16 mouse cellular contexts compared by ENCODE assay signal in the genomic region with DNA sequence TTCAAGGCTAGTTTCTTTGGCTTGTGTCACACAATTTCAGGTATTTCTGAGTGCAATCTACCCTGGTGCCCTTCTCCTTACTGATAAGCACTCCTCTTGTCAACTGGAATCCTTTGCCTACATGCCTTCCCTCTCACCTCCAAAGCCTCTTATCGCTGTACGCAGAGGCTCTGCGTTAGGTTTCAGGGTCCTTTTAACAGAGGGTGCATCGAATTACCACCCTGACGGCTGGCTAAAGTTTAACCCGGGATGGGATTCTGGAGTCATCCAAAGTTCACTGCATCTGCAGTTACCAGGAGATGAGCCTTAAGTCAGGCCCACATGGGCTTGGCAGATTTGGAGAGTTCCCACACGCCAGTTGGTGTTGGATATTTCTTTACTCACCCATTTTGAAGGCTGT. TPM values are rescaled to one million over a fixed set of nuclear protein-coding genes. Genes with fewer than 3 reads are reported as not detected.
A peak's percentile ranks its signal among the peaks of the same experiment; 100 is the strongest.
DNase-seq lines count a peak whose midpoint lies in the region; ATAC-seq and TF ChIP-seq lines count a peak whose summit lies in the region.
"Had no signal": no experiment of that assay in that cellular context is flagged by ENCODE, and none has a peak within 500 bp of the region (broad histone marks: within the 10 kb centered on the region; RNA-seq: fewer than 3 reads in every experiment).

No protein-coding gene starts in this region.

- H3K9me3 ChIP-seq in lung, postnatal 0 days (ENCODE audit: low read length), result no peaks in the 10 kb centered on the region
- no peaks in the 10 kb centered on the region for H3K9me3 ChIP-seq in stomach, embryonic 15.5 days
- H3K9me3 ChIP-seq: embryonic facial prominence, embryonic 12.5 days; forebrain, embryonic 10.5 days; limb, embryonic 12.5 days; neural tube, embryonic 13.5 days had no signal

- H3K27me3 ChIP-seq in lung, postnatal 0 days (replicated peaks; ENCODE audit: insufficient read depth, low read length), result no peaks in the 10 kb centered on the region
- no peaks in the 10 kb centered on the region for H3K27me3 ChIP-seq in stomach, embryonic 15.5 days (replicated peaks)
- H3K27me3 ChIP-seq: embryonic facial prominence, embryonic 12.5 days; limb, embryonic 12.5 days; neural tube, embryonic 13.5 days had no signal

- no peak overlapping the region for H3K9ac ChIP-seq in lung, postnatal 0 days (replicated peaks; ENCODE audit: low read depth)
- no peak overlapping the region for H3K9ac ChIP-seq in stomach, embryonic 15.5 days
- H3K9ac ChIP-seq: embryonic facial prominence, embryonic 12.5 days; limb, embryonic 12.5 days; neural tube, embryonic 13.5 days had no signal

- no peak for DNase-seq in lung, postnatal 0 days (ENCODE audit: low spot score)
- DNase-seq in lung, postnatal 4 days, result no peak
- DNase-seq in kidney, adult 9 months, result peak; percentile 86
- peak; percentile 38 for DNase-seq in liver
- DNase-seq in thymus, postnatal 25 days, result no peak
- no peak for DNase-seq in layer of hippocampus, adult 2 months (ENCODE audit: low spot score in 2 of 2)
- DNase-seq: cerebellum, adult 9-11 months; heart, adult 11 months; midbrain, embryonic 14.5 days had no signal

- H3K27ac ChIP-seq in lung, postnatal 0 days (ENCODE audit: low read length), result no peak overlapping the region
- H3K27ac ChIP-seq in stomach, embryonic 15.5 days, result 0 out of 2 replicates have a peak overlapping the region, but pooled peaks have one; percentile 26
- H3K27ac ChIP-seq in layer of hippocampus, adult 2 months, result no peak overlapping the region
- H3K27ac ChIP-seq: embryonic facial prominence, embryonic 12.5 days; forebrain, embryonic 10.5 days; limb, embryonic 12.5 days; neural tube, embryonic 13.5 days had no signal

- H3K36me3 ChIP-seq in lung, postnatal 0 days (ENCODE audit: insufficient read depth, low read length), result no peaks in the 10 kb centered on the region
- H3K36me3 ChIP-seq in stomach, embryonic 15.5 days, result no peaks in the 10 kb centered on the region
- H3K36me3 ChIP-seq: embryonic facial prominence, embryonic 12.5 days; forebrain, embryonic 10.5 days; limb, embryonic 12.5 days; neural tube, embryonic 13.5 days had no signal

- TF ChIP-seq EP300 in lung, postnatal 0 days (IDR thresholded peaks at IDR 0.05), result peak; percentile 48; the same call in 1 of the 2 replicates

- no peak overlapping the region for H3K4me3 ChIP-seq in lung, postnatal 0 days (ENCODE audit: low read depth, low read length)
- H3K4me3 ChIP-seq in stomach, embryonic 15.5 days (replicated peaks), result no peak overlapping the region
- H3K4me3 ChIP-seq in layer of hippocampus, adult 2 months, result no peak overlapping the region
- H3K4me3 ChIP-seq: embryonic facial prominence, embryonic 12.5 days; forebrain, embryonic 10.5 days; limb, embryonic 12.5 days; neural tube, embryonic 13.5 days had no signal

- 37% methylated on average over 7 of the region's 7 CpGs for WGBS in lung, postnatal 0 days
- WGBS in stomach, embryonic 15.5 days, result 29% methylated on average over 7 of the region's 7 CpGs

- no peaks in the 10 kb centered on the region for H3K4me1 ChIP-seq in lung, postnatal 0 days (ENCODE audit: insufficient read depth, low read depth, low read length)
- H3K4me1 ChIP-seq in stomach, embryonic 15.5 days, result peaks cover 19% of the 10 kb centered on the region
- H3K4me1 ChIP-seq: forebrain, embryonic 10.5 days; neural tube, embryonic 13.5 days had no signal

- no peak for TF ChIP-seq CTCF in lung, postnatal 0 days (IDR thresholded peaks at IDR 0.05)
- no peak for TF ChIP-seq CTCF in layer of hippocampus, adult 2 months (conservative IDR thresholded peaks at IDR 0.05)

- peak; percentile 36; the same call in 1 of the 2 replicates for ATAC-seq in lung, postnatal 0 days
- no peak; the same call in 1 of the 2 replicates for ATAC-seq in stomach, embryonic 15.5 days (ENCODE audit: insufficient read depth, low FRiP score, low read depth)
- ATAC-seq in erythroid progenitor cell, adult 5-6 weeks (replicated peaks; ENCODE audit: low FRiP score, poor library complexity, severe bottlenecking), result no peak

- H3K4me2 ChIP-seq in lung, postnatal 0 days (replicated peaks; ENCODE audit: low read depth, low read length), result no peak overlapping the region
- H3K4me2 ChIP-seq in stomach, embryonic 15.5 days, result no peak overlapping the region
- H3K4me2 ChIP-seq: embryonic facial prominence, embryonic 12.5 days; limb, embryonic 12.5 days; neural tube, embryonic 13.5 days had no signal

RNA-seq across cellular contexts. Expression of gene Cdk1, which starts 47.1 kb away (rescaled TPM):
- 46.4 and 46.5 TPM in 2 replicates for polyA plus RNA-seq in lung, postnatal 0 days (2015; fragmentation: Nextera tagmentation; extraction: Ambion mirVana)
- polyA plus RNA-seq in stomach, embryonic 15.5 days (2015; fragmentation: Nextera tagmentation; extraction: Ambion mirVana), result 411 and 449 TPM in 2 replicates
- under 1 TPM; 0.61 to 1.00 TPM for total RNA-seq in layer of hippocampus, adult 2 months (2021)
- 179 and 182 TPM in 2 replicates for total RNA-seq in erythroid progenitor cell, adult 5-6 weeks (2015; ENCODE audit: low replicate concordance)
- 568 and 653 TPM in 2 replicates for total RNA-seq in erythroid progenitor cell, adult 5-6 weeks (2017; ENCODE audit: low replicate concordance)
- total RNA-seq: left cerebral cortex, adult 18-20 months had no signal

Comparison
In these comparisons a context has a peak if more than half of its experiments do, and no peak if none do; other contexts are left out.
1. DNase-seq: peak in kidney, adult 9 months (single experiment) and liver (single experiment); none in lung, postnatal 0 days (single experiment), lung, postnatal 4 days (0 of 2), thymus, postnatal 25 days (single experiment) and layer of hippocampus, adult 2 months (0 of 2).
2. RNA of gene Cdk1, which starts 47.1 kb away (total RNA-seq): 179 to 653 TPM in erythroid progenitor cell, adult 5-6 weeks; 0.61 to 1.00 TPM in layer of hippocampus, adult 2 months; every median in the first group is over 10 times any median in the second.